Mouse (Mus musculus) erythroblast, embryonic 14.5 days (primary cell): ENCODE results near the gene Apof.

Experiments used
- GATA1 ChIP-seq: IDR thresholded peaks from 2 replicates; pipeline ENCODE4 v1.6.1; 2012; ENCODE audit warnings: low read length, inconsistent platforms, mixed read lengths
- TAL1 ChIP-seq: IDR thresholded peaks from 3 replicates; pipeline ENCODE4 v1.6.1; 2012; ENCODE audit warnings: low read length, inconsistent platforms, mixed read lengths

GRCm38 (mm10) chr10:128280943-128281342, 12.5 kb downstream of the Apof start:
- no peak for TF ChIP-seq GATA1
- no peak for TF ChIP-seq TAL1
